Mouse (Mus musculus) bone marrow, adult 2 months (tissue): Measurements from ENCODE around the gene Large1. TPM values are rescaled to one million over a fixed set of nuclear protein-coding genes. Genes with fewer than 3 reads are reported as not detected.
"Not testable (repeated sequence)": the region's sequence is repeated elsewhere in the genome, so short reads cannot be mapped to it uniquely, and the experiment has no call there.

Source experiments
- H3K27ac ChIP-seq: fragments of 200-500 bp; 2 replicates; pipeline ENCODE4 v1.5.1; 2012; ENCODE audit warnings: low read depth, mild to moderate bottlenecking, control low read depth, inconsistent platforms, low read length; ENCODE audit not compliant: control insufficient read depth, poor library complexity, insufficient read depth
- H3K4me1 ChIP-seq: fragments of 200-500 bp; 2 replicates; pipeline ENCODE4 v1.6.1; 2011; ENCODE audit warnings: low read length; ENCODE audit not compliant: control insufficient read depth, insufficient read depth
- H3K4me3 ChIP-seq: fragments of 200-500 bp; replicated peaks from 2 replicates; pipeline ENCODE3; 2011; ENCODE audit warnings: mild to moderate bottlenecking, low read depth, low read length, control low read depth; ENCODE audit not compliant: control insufficient read depth
- CTCF ChIP-seq: fragments of 200-500 bp; IDR thresholded peaks from 2 replicates; pipeline ENCODE4 v1.5.1; 2011; ENCODE audit warnings: low read length, control low read depth; ENCODE audit not compliant: control insufficient read depth, insufficient read depth
- POLR2A ChIP-seq: fragments of 200-500 bp; IDR thresholded peaks from 2 replicates; pipeline ENCODE4 v1.6.1; 2011; ENCODE audit warnings: low read depth, mild to moderate bottlenecking, control low read depth, low read length, borderline replicate concordance; ENCODE audit not compliant: control insufficient read depth
- WGBS: fragments of 180-500 bp; shearing (Covaris S2); methylation state at CpG from one replicate; pipeline ENCODE4 v1.1.7; 2018; 5-methylcytosine and 5-hydroxymethylcytosine counted together
- polyA plus RNA-seq: library from polyadenylated mRNA; stranded (reverse); fragments of >200 nt; gene quantifications from 2 replicates; pipeline ENCODE4 v1.2.4, GENCODE M21; 2011; ENCODE audit warnings: low replicate concordance; ENCODE audit not compliant: missing spikeins, insufficient read depth, insufficient read length

Gene Large1
- polyA plus RNA-seq, 1 experiment: 2.1 TPM

DNA sequence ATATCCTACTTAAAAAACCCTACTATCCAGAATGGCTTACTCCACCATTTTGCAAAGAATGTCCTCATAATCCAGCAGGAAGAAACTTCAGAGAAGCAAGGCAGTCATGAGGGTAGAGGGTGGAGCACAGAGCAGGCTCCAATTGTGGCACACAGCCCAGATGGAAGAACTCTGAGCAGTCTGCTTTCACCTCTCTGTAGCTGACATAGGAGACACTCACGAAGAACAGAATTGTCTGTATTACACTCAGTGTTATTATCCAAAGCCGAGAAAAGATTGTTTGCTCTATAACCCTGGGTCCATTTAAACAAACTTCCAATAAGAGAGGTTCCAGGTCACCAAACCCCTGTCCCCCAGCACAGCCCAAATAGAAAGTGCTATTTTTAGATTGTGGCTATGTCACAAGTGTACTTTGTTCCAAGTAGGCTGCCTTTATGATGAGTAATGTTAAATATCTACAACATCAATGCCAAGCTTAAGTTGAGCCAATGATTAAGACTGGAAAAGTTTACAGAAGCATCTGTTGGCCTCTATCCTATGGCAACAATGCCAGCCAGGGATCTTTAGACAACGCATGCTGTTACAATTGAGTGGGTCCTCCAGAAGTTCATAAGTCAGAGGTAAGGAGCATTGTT is 10.5 kb downstream of the Large1 start:
- WGBS: 81% methylated on average over 3 of the region's 3 CpGs
- H3K4me3 ChIP-seq: no peak overlapping the region

DNA sequence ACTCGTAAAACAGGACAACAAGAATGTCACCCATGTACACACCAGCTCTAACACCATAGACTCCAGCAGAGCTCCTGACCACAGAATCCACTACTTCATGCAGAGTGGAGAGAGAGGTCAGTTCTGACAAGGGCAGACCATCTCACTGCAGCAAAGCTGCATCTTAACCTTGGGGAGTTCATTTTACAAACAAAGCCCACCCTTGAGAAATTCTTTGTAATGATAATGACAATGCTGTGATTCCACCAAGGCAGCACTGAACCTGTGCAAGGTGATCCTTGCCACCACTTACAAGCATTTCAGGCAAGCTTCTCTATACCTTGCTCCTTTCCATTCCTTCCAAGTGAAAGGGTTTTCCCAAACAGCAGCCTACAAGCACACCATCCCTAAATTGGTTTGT is 16.5 kb downstream of the Large1 start:
- WGBS: 56% methylated on average over 1 of the region's 1 CpGs
- Histone ChIP-seq H3K4me1 (no peaks in the 10 kb centered on the region), H3K4me3 (no peak overlapping the region), H3K27ac (no peak overlapping the region)
- TF ChIP-seq POLR2A: no peak
- no peak for TF ChIP-seq CTCF

More for the DNA sequence above, 10.5 kb downstream of the Large1 start:
- no peaks in the 10 kb centered on the region for H3K4me1 ChIP-seq
- H3K27ac ChIP-seq: no peak overlapping the region
- no peak for TF ChIP-seq CTCF
- TF ChIP-seq POLR2A: no peak

DNA sequence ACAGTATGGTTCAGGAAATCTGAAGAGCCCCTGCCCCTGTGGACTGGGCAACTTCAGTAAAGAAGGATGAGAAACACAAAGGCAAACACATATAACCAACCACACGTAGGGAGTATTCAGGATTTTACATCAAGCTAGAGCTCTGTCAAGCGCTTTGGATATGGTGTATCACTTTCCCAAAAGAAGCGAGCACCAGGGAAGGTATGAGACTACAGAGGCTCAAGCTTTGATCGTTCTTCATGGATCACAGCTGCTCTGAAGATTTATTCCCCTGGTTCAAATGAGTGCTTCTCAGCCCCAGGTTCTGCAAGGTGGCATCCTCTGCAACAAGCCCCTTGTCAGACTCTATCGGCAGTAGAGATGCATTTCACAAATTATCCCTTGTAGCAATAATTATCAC is 24.2 kb downstream of the Large1 start:
- 82% methylated on average over 5 of the region's 5 CpGs for WGBS
- Histone ChIP-seq H3K4me3 (no peak overlapping the region), H3K27ac (no peak overlapping the region), H3K4me1 (no peaks in the 10 kb centered on the region)
- TF ChIP-seq CTCF (no peak), POLR2A (no peak)

DNA sequence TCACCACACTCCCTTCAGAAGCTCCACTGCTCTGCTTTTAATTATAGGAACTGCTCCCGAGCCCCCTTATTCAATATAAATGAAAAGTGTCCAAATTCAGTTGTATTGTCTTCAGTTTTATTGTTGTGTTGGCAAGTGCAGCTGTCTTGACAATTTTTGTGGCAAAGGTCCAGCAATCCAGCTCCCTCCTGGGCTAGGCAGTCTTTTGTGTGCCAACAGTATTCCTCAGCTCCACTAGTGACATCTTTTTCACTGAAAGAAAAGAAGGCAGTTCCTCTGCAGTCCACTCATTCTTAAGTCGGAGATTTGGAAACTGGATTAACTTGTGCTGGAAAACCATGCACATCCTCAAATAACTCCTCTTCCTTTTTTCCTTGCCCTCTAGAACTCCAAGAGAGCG is 25.3 kb downstream of the Large1 start:
- no peak overlapping the region for H3K4me3 ChIP-seq
- no peaks in the 10 kb centered on the region for H3K4me1 ChIP-seq
- 73% methylated on average over 3 of the region's 3 CpGs for WGBS
- TF ChIP-seq POLR2A (no peak), CTCF (no peak)
- no peak overlapping the region for H3K27ac ChIP-seq

DNA sequence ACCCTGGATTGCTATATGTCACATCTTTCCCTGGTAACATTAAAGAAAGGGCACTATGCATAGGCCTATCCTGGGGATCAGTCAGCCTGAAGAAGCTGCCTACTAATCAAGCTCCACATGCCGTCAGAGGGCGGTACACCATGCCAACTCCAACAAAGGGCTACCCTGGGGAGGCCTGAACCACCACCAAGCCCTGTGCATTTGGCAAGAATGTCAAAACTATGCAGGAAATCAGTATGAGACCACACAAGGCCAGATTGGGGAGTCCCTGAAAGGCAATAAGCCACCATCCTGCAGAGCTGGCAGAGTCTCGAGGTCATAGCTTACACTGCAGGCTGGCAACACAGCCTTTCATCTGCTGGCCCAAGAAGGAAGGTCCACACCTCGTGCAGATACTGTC is 28.7 kb downstream of the Large1 start:
- 67% methylated on average over 4 of the region's 4 CpGs for WGBS
- no peak for TF ChIP-seq CTCF
- no peak for TF ChIP-seq POLR2A
- H3K4me1 ChIP-seq: no peaks in the 10 kb centered on the region
- H3K4me3 ChIP-seq: no peak overlapping the region
- H3K27ac ChIP-seq: no peak overlapping the region

DNA sequence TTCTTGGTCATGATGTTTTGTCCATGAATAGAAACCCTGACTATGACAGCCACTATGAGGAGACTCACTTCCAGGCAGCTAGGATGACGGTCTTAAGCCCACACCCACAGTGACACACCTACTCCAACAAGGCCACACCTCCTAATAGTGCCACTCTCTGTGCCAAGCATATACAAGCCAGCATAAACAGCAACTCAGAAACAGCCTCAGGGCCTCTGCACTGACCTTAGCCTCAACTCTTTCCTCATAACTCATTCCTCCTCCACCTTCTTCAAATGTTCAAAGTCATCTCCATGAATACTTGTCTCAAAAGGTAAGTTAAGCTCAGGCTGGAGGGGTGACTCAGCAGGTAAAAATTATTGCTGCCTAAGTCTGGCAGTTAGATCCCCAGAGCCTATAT is 29.7 kb downstream of the Large1 start:
- H3K4me3 ChIP-seq: no peak overlapping the region
- TF ChIP-seq CTCF (no peak), POLR2A (no peak)
- no peaks in the 10 kb centered on the region for H3K4me1 ChIP-seq
- H3K27ac ChIP-seq: no peak overlapping the region
- WGBS: 75% methylated on average over 1 of the region's 1 CpGs

DNA sequence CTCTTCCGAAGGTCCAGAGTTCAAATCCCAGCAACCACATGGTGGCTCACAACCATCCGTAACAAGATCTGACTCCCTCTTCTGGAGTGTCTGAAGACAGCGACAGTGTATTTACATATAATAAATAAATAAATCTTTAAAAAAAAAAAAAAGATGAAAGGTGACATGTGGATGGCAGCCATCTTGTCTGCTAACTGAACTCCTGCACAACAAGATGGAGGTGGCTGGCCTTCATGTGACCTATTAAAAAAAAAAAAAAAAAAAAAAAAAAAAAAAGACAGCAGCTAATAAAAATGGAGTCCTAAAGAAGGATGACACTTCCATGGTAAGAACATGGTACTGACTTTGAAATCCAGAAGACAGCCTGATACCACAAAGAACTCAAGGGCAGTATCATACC is 33.8 kb downstream of the Large1 start:
- not testable (repeated sequence) for H3K4me1 ChIP-seq, H3K4me3 ChIP-seq, H3K27ac ChIP-seq
- WGBS: 96% methylated on average over 2 of the region's 3 CpGs

DNA sequence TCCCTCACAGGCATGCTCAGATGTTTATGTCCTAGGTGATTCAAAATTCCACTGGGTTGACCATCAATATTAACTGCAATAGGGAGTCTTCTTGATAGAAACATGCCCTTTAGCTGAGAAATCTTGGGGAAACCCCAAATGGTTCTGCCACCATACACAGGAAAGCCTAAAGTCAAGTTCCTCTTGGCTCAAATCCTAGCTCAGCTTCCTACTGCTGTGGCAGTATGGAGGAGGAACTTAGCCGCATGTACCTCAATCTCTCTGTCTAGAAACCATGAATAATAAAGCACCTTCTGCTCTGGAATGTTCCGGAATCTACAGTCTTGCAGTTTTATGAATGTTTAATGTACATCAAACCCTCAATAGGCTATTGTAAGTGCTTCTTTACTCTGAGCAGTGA is 39.4 kb downstream of the Large1 start:
- TF ChIP-seq POLR2A: no peak
- TF ChIP-seq CTCF: no peak
- WGBS: 6% methylated on average over 2 of the region's 2 CpGs
- no peak overlapping the region for H3K27ac ChIP-seq

DNA sequence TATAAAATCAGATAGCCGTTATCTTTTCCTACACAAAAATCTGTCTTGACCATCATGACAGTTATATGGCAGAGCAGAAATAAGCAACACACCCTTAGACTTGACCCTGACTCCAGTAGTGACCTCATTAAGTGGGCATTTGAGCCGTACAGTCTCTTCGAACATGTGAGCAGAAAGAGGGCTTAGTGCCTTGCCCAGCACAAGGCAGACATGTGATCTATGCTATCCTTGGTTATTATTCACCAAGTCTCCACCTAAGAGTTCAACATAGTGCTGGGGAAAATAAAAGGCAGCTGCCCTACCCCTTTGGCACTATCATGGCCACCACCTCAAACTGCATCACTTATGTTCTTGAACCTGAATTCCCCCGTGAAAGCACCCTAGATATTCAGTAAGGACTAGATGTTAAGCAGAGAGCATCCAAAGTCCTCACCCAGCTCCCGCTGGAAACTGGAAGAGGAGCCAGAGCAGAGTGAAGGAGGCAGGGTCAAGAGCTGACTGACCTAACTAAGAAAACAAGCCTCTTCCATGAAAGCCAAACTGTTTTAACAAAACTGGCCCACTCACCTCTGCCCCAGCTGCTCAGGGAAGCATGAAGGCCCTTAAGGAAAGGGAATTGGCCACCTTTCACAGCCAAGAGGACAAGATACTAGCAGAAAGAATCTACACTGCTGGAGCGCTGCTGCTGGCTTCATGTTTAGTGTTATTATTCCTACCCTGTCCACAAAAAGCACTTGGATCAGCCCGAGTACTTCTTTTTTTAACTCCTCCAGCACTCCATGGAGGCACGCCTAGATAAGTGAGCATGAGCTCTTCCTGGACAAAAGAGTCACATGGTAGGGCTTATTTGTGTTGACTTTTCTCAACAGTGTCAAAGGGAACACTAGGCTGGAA is 40.4 kb downstream of the Large1 start:
- 82% methylated on average over 8 of the region's 8 CpGs for WGBS
- no peaks in the 10 kb centered on the region for H3K4me1 ChIP-seq

More for the DNA sequence above, 39.4 kb downstream of the Large1 start:
- Histone ChIP-seq H3K4me1 (no peaks in the 10 kb centered on the region), H3K4me3 (no peak overlapping the region)

More for the DNA sequence above, 40.4 kb downstream of the Large1 start:
- Histone ChIP-seq H3K27ac (no peak overlapping the region), H3K4me3 (no peak overlapping the region)
- TF ChIP-seq POLR2A (no peak), CTCF (no peak)
